Mouse (Mus musculus): Measurements from ENCODE around the gene Csk. TPM values are rescaled to one million over a fixed set of nuclear protein-coding genes. Genes with fewer than 3 reads are reported as not detected.

The Csk gene
- total and polyA plus RNA-seq, 3 experiments, result 213 to 338 TPM; not detected in 1

DNA sequence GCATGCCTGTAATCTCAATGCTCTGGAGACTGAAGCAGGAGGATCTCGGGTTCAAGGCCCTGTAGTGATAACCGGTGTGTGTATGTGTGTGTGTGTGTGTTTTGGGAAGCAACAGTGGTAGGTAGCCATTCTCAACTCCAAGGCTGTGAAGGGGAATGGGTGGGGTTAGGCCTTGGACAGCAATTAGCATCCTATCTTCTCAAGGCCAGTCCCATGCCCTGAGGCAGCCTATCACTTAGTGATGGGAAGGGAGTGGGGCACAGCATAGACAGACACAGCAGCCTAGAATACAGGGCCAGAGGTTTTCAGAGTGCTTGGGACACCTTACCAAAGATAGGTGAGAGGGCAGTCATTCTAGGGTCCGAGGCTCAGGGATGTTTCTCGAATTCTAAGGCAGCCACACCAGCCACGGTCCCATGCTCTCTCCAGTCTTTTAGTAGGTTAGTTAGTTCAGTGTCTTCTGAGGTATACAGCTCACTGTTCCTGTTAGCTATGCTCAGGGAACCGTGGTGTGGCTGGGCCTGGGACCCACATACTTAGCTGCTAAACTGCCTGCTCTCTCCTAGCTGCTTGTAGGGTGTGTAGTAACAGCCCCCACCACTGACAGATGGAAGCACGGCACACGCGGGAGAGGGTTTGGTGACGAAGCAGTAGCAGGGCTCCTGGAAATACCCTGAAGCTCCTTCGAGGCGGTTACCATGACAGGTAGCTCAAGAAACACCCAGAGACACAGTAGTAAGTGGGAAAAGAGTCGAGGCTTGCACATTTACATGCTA is 11.5 kb downstream of the Csk start:
- Histone ChIP-seq H3K9me3 (replicated peaks; ENCODE audit: insufficient read depth, low read length) (no peaks in the 10 kb centered on the region), H3K27ac (ENCODE audit: control insufficient read depth, low read depth, low read length) (peak overlapping the region; percentile 13), H3K27me3 (ENCODE audit: control insufficient read depth in 1 of 2, insufficient read depth in 2 of 2, low read length in 2 of 2) (no peaks in the 10 kb centered on the region), H3K79me2 (ENCODE audit: control insufficient read depth, insufficient read depth, low read length, poor library complexity) (peaks cover 86% of the 10 kb centered on the region), H3K9ac (ENCODE audit: control insufficient read depth, low read depth, low read length, poor library complexity, severe bottlenecking) (peak overlapping the region; percentile 98; the same call in 1 of the 2 replicates), H3K4me1 (ENCODE audit: control insufficient read depth in 1 of 2, insufficient read depth in 2 of 2, low read length in 2 of 2) (peaks cover 32 to 72% of the 10 kb centered on the region in 2 experiments), H3K4me3 (ENCODE audit: control insufficient read depth in 1 of 2, insufficient read depth in 1 of 2, low read depth in 2 of 2, low read length in 2 of 2) (no peak overlapping the region), H3K36me3 (ENCODE audit: control insufficient read depth in 1 of 2, insufficient read depth in 2 of 2, low read length in 2 of 2) (peaks cover 2 to 59% of the 10 kb centered on the region in 2 experiments)
- DNase-seq (ENCODE audit: low read depth, low spot score), result no peak
- TF ChIP-seq MAZ (IDR thresholded peaks at IDR 0.05; ENCODE audit: low read depth, low read length) (no peak), HCFC1 (IDR thresholded peaks at IDR 0.05; ENCODE audit: low read depth, low read length) (no peak), GABPA (IDR thresholded peaks at IDR 0.05; ENCODE audit: low read depth, low read length) (no peak), MEF2A (IDR thresholded peaks at IDR 0.05; ENCODE audit: extremely low read depth, insufficient replicate concordance, low read depth, low read length, poor library complexity, severe bottlenecking) (no peak), TBP (IDR thresholded peaks at IDR 0.05; ENCODE audit: low read depth, low read length) (no peak)

DNA sequence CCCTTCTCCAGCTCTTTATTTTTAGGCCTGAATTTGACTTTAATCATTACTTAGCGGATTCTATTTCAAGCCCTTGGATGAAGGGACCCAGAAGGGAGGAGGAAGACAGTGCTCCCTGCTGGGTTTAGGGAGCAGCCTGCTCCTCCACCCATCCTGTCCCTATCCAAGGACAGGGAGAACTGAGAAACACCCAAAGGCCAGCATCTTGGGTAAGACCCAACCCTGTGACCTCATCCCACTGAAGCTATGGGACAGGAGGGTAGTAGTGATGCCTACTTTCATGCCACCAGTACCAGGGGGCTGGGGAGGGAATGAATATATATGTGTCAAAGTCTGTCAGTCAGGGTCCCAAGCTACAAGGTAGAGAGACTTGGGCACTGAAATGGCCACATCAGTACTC is 12.4 kb downstream of the Csk start:
- DNase-seq (ENCODE audit: low read depth, low spot score), result no peak
- Histone ChIP-seq H3K36me3 (ENCODE audit: control insufficient read depth in 1 of 2, insufficient read depth in 2 of 2, low read length in 2 of 2) (peaks cover 6 to 58% of the 10 kb centered on the region in 2 experiments), H3K79me2 (ENCODE audit: control insufficient read depth, insufficient read depth, low read length, poor library complexity) (peaks cover 95% of the 10 kb centered on the region), H3K27ac (ENCODE audit: control insufficient read depth, low read depth, low read length) (peak overlapping the region; percentile 25), H3K9me3 (replicated peaks; ENCODE audit: insufficient read depth, low read length) (no peaks in the 10 kb centered on the region), H3K4me3 (ENCODE audit: control insufficient read depth in 1 of 2, insufficient read depth in 1 of 2, low read depth in 2 of 2, low read length in 2 of 2) (no peak overlapping the region), H3K27me3 (ENCODE audit: control insufficient read depth in 1 of 2, insufficient read depth in 2 of 2, low read length in 2 of 2) (no peaks in the 10 kb centered on the region), H3K9ac (ENCODE audit: control insufficient read depth, low read depth, low read length, poor library complexity, severe bottlenecking) (peak overlapping the region; percentile 3; the same call in 1 of the 2 replicates), H3K4me1 (ENCODE audit: control insufficient read depth in 1 of 2, insufficient read depth in 2 of 2, low read length in 2 of 2) (peaks cover 29 to 64% of the 10 kb centered on the region in 2 experiments)
- TF ChIP-seq POLR2A (IDR thresholded peaks at IDR 0.05; ENCODE audit: control insufficient read depth in 1 of 2, insufficient read depth in 1 of 2, low read depth in 1 of 2, low read length in 2 of 2, poor library complexity in 1 of 2) (no peak), CTCF (IDR thresholded peaks at IDR 0.05 in 2 of 3, conservative IDR thresholded peaks at IDR 0.05 in 1 of 3; ENCODE audit: control insufficient read depth in 1 of 3, insufficient read depth in 1 of 3, low read depth in 2 of 3, low read length in 3 of 3, poor library complexity in 1 of 3, severe bottlenecking in 1 of 3) (no peak), USF1 (IDR thresholded peaks at IDR 0.05; ENCODE audit: low read depth, low read length) (no peak), MAX (IDR thresholded peaks at IDR 0.05; ENCODE audit: low read length) (no peak), ZKSCAN1 (IDR thresholded peaks at IDR 0.05; ENCODE audit: low read depth, low read length) (no peak)

DNA sequence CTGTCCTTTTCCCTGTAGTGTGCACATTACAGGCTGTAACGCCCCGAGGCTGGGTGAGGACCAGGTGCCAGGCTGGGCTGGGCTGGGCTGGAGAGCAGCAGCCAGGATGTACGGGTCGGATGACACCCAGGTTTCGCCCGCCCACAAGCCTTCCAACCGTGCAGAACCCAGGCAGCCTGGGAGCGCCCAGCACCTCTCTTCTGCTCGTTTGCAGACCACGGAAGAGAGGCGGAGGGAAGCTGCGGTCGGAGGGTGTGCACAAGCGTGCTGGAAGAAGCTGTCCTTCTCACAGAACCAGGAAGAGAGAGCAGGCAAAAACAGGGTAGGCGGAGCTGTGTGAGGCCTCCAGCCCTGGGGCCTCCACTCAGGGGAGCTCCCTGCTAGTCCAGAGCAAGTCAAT is 13.0 kb downstream of the Csk start:
- Histone ChIP-seq H3K9me3 (replicated peaks; ENCODE audit: insufficient read depth, low read length) (no peaks in the 10 kb centered on the region), H3K79me2 (ENCODE audit: control insufficient read depth, insufficient read depth, low read length, poor library complexity) (peaks cover 97% of the 10 kb centered on the region), H3K4me3 (ENCODE audit: control insufficient read depth in 1 of 2, insufficient read depth in 1 of 2, low read depth in 2 of 2, low read length in 2 of 2) (peak overlapping the region in 1 of 2 experiments; percentile 9; a peak in 2 of 4 replicates), H3K9ac (ENCODE audit: control insufficient read depth, low read depth, low read length, poor library complexity, severe bottlenecking) (peak overlapping the region; percentile 49), H3K27ac (ENCODE audit: control insufficient read depth, low read depth, low read length) (peak overlapping the region; percentile 55), H3K36me3 (ENCODE audit: control insufficient read depth in 1 of 2, insufficient read depth in 2 of 2, low read length in 2 of 2) (peaks cover 6 to 58% of the 10 kb centered on the region in 2 experiments), H3K27me3 (ENCODE audit: control insufficient read depth in 1 of 2, insufficient read depth in 2 of 2, low read length in 2 of 2) (no peaks in the 10 kb centered on the region), H3K4me1 (ENCODE audit: control insufficient read depth in 1 of 2, insufficient read depth in 2 of 2, low read length in 2 of 2) (peaks cover 27 to 63% of the 10 kb centered on the region in 2 experiments)
- DNase-seq (ENCODE audit: low read depth, low spot score), result peak; percentile 93
- TF ChIP-seq NRF1 (IDR thresholded peaks at IDR 0.05; ENCODE audit: insufficient read depth, low read depth, low read length, poor library complexity, severe bottlenecking) (0 out of 2 replicates have a peak, but pooled peaks have one; percentile 14), ELF1 (IDR thresholded peaks at IDR 0.05; ENCODE audit: low read depth, low read length) (peak; percentile 94), NELFE (IDR thresholded peaks at IDR 0.05; ENCODE audit: low read depth, low read length) (no peak), ETS1 (IDR thresholded peaks at IDR 0.05; ENCODE audit: low read depth, low read length) (peak; percentile 58; the same call in 1 of the 2 replicates), POLR2AphosphoS5 (IDR thresholded peaks at IDR 0.05; ENCODE audit: borderline replicate concordance, low read depth, low read length) (no peak), TCF12 (IDR thresholded peaks at IDR 0.05; ENCODE audit: low read depth, low read length) (peak; percentile 45; the same call in 1 of the 2 replicates), HCFC1 (IDR thresholded peaks at IDR 0.05; ENCODE audit: low read depth, low read length) (peak; percentile 46; the same call in 1 of the 2 replicates), ZKSCAN1 (IDR thresholded peaks at IDR 0.05; ENCODE audit: low read depth, low read length) (no peak), MXI1 (IDR thresholded peaks at IDR 0.05; ENCODE audit: low read depth, low read length) (peak; percentile 89), POLR2A (IDR thresholded peaks at IDR 0.05; ENCODE audit: control insufficient read depth in 1 of 2, insufficient read depth in 1 of 2, low read depth in 1 of 2, low read length in 2 of 2, poor library complexity in 1 of 2) (peak in 1 of 2 experiments; percentile 44; a peak in 1 of 4 replicates), ZNF384 (IDR thresholded peaks at IDR 0.05; ENCODE audit: low read depth, low read length) (no peak), UBTF (IDR thresholded peaks at IDR 0.05; ENCODE audit: borderline replicate concordance, insufficient read depth, low read depth, low read length) (peak; percentile 44; the same call in 1 of the 2 replicates), TBP (IDR thresholded peaks at IDR 0.05; ENCODE audit: low read depth, low read length) (peak; percentile 64; the same call in 1 of the 2 replicates), SIN3A (IDR thresholded peaks at IDR 0.05; ENCODE audit: low read length) (peak; percentile 86), MYB (IDR thresholded peaks at IDR 0.05; ENCODE audit: low read depth, low read length) (no peak), ZC3H11A (IDR thresholded peaks at IDR 0.05; ENCODE audit: low read depth, low read length) (no peak)

All from MEL (cell line).